Mouse (Mus musculus): Measurements from ENCODE around the gene Bcl2. TPM values are rescaled to one million over a fixed set of nuclear protein-coding genes. Genes with fewer than 3 reads are reported as not detected.
"Not testable (repeated sequence)": the region's sequence is repeated elsewhere in the genome, so short reads cannot be mapped to it uniquely, and the experiment has no call there.

Gene Bcl2
- polyA plus RNA-seq, 1 experiment from 2014 or later = 19.2 TPM

DNA sequence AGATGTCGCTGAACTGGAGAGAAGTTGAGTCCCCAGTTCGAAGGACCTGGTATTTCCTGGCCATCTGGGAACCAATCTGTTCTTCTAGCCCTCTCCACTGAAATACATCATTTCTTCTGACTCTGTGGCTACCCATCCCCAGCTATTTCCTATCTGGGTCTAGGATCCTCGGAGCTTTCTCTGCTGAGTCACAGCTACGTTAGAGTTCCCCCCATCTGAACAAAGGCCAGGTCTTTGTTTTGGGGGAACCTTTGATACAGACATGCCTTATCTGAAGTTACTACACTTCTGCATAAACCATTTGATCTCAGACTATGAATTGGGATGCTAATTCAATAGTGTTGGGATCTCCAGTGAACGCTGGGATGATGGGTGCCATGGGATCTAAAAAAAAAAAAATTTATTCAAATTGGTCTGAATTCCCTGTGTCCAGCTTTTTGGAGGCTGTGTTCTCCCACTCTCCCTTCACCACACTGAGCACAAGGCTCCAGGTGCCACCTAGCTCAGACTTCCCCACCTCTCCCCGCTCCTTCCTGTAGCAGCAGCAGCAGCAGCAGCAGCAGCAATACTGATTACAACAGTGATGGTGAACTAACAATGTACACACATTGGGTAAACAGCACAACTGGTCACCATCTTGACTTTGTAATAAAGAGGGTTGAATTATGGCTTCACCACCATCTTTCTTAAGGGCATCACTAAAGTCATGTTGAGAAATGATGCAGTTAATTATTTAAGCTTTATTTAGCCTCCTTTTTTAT is 34.7 kb upstream of the Bcl2 start:
- Histone ChIP-seq H3K4me1 (ENCODE audit: control insufficient read depth, insufficient read depth, low read length) (no peaks in the 10 kb centered on the region), H3K4me3 (ENCODE audit: low read depth, low read length) (no peak overlapping the region), H3K27me3 (ENCODE audit: control insufficient read depth, insufficient read depth, low read length) (no peaks in the 10 kb centered on the region), H3K4me2 (replicated peaks; ENCODE audit: low read depth, low read length) (no peak overlapping the region), H3K9ac (replicated peaks; ENCODE audit: low read depth, low read length) (no peak overlapping the region), H3K9me3 (ENCODE audit: control insufficient read depth, low read depth, low read length) (no peaks in the 10 kb centered on the region), H3K27ac (ENCODE audit: low read length) (no peak overlapping the region), H3K36me3 (ENCODE audit: control insufficient read depth, insufficient read depth, low read length) (peaks cover 3% of the 10 kb centered on the region)
- WGBS = 89% methylated on average over 6 of the region's 6 CpGs
- ATAC-seq (ENCODE audit: insufficient number of reproducible peaks, insufficient read depth, low FRiP score, low read depth) = no peak

DNA sequence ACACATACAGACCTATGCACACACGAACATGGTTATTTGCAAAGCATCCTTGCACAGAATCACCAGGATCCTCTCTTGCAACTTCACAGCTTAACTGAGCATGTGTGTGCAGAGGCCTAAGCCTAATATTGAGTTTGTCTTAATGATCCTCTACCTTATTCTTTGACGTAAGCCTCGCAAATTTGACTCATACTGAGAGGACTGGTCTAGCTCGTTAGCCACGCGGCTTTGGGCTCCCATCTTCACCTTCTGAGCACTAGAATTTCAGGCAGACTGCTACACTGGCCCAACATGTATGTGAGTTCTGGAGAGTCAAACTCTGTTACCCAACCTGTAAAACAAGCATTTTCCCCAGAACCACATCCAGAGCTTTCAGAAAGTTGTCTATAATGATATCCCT is 28.9 kb upstream of the Bcl2 start:
- Histone ChIP-seq H3K4me3 (ENCODE audit: low read depth, low read length) (no peak overlapping the region), H3K36me3 (ENCODE audit: control insufficient read depth, insufficient read depth, low read length) (peaks cover 3% of the 10 kb centered on the region), H3K4me2 (replicated peaks; ENCODE audit: low read depth, low read length) (no peak overlapping the region), H3K4me1 (ENCODE audit: control insufficient read depth, insufficient read depth, low read length) (no peaks in the 10 kb centered on the region), H3K9ac (replicated peaks; ENCODE audit: low read depth, low read length) (no peak overlapping the region), H3K9me3 (ENCODE audit: control insufficient read depth, low read depth, low read length) (no peaks in the 10 kb centered on the region), H3K27ac (ENCODE audit: low read length) (no peak overlapping the region), H3K27me3 (ENCODE audit: control insufficient read depth, insufficient read depth, low read length) (no peaks in the 10 kb centered on the region)
- 95% methylated on average over 6 of the region's 6 CpGs for WGBS
- no peak for ATAC-seq (ENCODE audit: insufficient number of reproducible peaks, insufficient read depth, low FRiP score, low read depth)

DNA sequence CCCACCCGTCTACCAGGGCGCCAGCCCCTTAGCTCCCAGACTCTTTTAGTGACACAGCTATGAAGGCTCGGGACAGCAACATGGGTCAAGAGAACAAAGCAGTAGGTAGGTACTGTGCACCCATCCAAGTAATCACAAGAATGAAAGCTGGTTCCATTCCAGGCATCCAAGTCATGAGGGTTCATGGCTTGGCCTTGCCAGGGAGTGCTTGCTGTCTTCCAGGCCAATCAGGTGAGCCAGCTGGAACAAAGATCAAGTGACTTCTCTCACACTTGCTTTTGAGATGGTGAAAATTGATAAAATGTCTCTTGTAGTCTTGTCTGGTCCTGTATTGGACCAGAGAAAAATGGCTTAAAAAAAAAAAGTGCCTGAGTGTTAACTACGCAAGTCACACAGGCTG is 26.7 kb upstream of the Bcl2 start:
- no peak overlapping the region for H3K9ac ChIP-seq (replicated peaks; ENCODE audit: low read depth, low read length)
- no peak overlapping the region for H3K27ac ChIP-seq (ENCODE audit: low read length)
- 93% methylated on average over 4 of the region's 4 CpGs for WGBS
- H3K4me2 ChIP-seq (replicated peaks; ENCODE audit: low read depth, low read length) = no peak overlapping the region
- H3K36me3 ChIP-seq (ENCODE audit: control insufficient read depth, insufficient read depth, low read length) = peaks cover 4% of the 10 kb centered on the region
- ATAC-seq (ENCODE audit: insufficient number of reproducible peaks, insufficient read depth, low FRiP score, low read depth) = no peak
- H3K4me1 ChIP-seq (ENCODE audit: control insufficient read depth, insufficient read depth, low read length) = no peaks in the 10 kb centered on the region
- H3K27me3 ChIP-seq (ENCODE audit: control insufficient read depth, insufficient read depth, low read length) = no peaks in the 10 kb centered on the region
- no peaks in the 10 kb centered on the region for H3K9me3 ChIP-seq (ENCODE audit: control insufficient read depth, low read depth, low read length)
- H3K4me3 ChIP-seq (ENCODE audit: low read depth, low read length) = no peak overlapping the region

DNA sequence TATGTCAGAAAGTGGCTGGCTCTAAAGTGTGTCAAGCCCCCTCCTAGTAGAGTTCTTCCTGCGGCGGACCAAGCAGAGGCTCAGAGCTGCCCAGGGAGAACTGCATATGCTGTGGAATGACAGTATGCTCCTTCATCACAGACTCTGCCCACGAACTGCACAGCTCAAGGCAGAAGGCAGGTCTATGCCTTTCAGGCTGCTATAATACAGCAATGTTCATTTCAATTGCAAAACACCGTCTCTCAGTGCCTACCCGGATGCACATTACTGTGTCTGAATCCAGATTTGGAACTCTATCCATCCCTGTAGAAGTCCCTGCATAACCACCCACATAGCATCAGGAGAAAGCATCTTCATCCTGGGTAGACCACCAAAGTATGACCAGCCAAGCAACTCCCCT is 25.7 kb upstream of the Bcl2 start:
- no peak overlapping the region for H3K9ac ChIP-seq (replicated peaks; ENCODE audit: low read depth, low read length)
- H3K27ac ChIP-seq (ENCODE audit: low read length) = no peak overlapping the region
- no peak overlapping the region for H3K4me3 ChIP-seq (ENCODE audit: low read depth, low read length)
- no peak overlapping the region for H3K4me2 ChIP-seq (replicated peaks; ENCODE audit: low read depth, low read length)
- WGBS = 92% methylated on average over 5 of the region's 5 CpGs
- no peaks in the 10 kb centered on the region for H3K4me1 ChIP-seq (ENCODE audit: control insufficient read depth, insufficient read depth, low read length)
- peaks cover 4% of the 10 kb centered on the region for H3K36me3 ChIP-seq (ENCODE audit: control insufficient read depth, insufficient read depth, low read length)
- no peaks in the 10 kb centered on the region for H3K9me3 ChIP-seq (ENCODE audit: control insufficient read depth, low read depth, low read length)
- no peaks in the 10 kb centered on the region for H3K27me3 ChIP-seq (ENCODE audit: control insufficient read depth, insufficient read depth, low read length)
- ATAC-seq (ENCODE audit: insufficient number of reproducible peaks, insufficient read depth, low FRiP score, low read depth) = no peak

DNA sequence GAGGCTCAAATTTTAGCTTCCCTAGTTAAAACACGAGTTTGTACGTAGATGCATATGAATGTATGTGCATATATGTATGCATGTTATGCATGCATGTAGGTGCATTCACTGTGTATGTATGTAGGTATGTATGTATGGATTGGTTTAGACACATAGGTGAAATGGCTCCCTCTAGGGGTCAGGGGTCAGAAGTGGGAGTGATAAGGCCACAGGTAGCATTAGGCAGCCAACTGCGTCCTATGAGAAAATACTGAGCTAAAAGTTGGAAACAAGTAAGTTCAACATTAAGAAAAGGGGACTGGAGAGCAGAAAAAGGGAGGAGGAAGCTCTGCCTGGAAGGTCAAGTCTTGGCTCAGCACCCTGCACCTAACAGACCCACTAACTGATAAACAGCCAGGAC is 24.0 kb upstream of the Bcl2 start:
- WGBS = 80% methylated on average over 3 of the region's 3 CpGs
- no peak overlapping the region for H3K9ac ChIP-seq (replicated peaks; ENCODE audit: low read depth, low read length)
- peaks cover 7% of the 10 kb centered on the region for H3K36me3 ChIP-seq (ENCODE audit: control insufficient read depth, insufficient read depth, low read length)
- no peak overlapping the region for H3K4me2 ChIP-seq (replicated peaks; ENCODE audit: low read depth, low read length)
- H3K4me1 ChIP-seq (ENCODE audit: control insufficient read depth, insufficient read depth, low read length) = no peaks in the 10 kb centered on the region
- peak; percentile 67; the same call in 1 of the 2 replicates for ATAC-seq (ENCODE audit: insufficient number of reproducible peaks, insufficient read depth, low FRiP score, low read depth)
- H3K9me3 ChIP-seq (ENCODE audit: control insufficient read depth, low read depth, low read length) = no peaks in the 10 kb centered on the region
- H3K27me3 ChIP-seq (ENCODE audit: control insufficient read depth, insufficient read depth, low read length) = no peaks in the 10 kb centered on the region
- H3K27ac ChIP-seq (ENCODE audit: low read length) = no peak overlapping the region
- H3K4me3 ChIP-seq (ENCODE audit: low read depth, low read length) = no peak overlapping the region

DNA sequence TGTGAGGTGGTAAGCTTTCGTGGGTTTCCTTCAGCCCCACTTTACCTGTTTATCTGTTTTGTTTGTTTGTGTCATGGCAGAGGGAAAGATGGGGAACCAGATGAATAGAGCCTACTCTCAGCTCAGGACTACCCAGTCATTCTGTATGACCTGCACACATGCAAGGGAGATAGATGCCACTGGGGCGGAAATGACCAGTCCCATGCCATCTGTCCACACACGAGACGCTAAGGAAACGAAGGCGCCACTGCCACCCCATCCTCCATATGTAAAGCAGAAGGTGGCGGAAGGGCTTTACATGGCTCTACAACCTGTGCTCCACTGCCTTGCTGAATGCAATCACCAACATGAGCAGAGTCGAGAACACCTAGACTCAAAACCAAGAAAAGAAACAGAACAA is 22.1 kb upstream of the Bcl2 start:
- no peak overlapping the region for H3K4me3 ChIP-seq (ENCODE audit: low read depth, low read length)
- H3K27ac ChIP-seq (ENCODE audit: low read length) = no peak overlapping the region
- H3K9ac ChIP-seq (replicated peaks; ENCODE audit: low read depth, low read length) = no peak overlapping the region
- H3K9me3 ChIP-seq (ENCODE audit: control insufficient read depth, low read depth, low read length) = no peaks in the 10 kb centered on the region
- no peaks in the 10 kb centered on the region for H3K27me3 ChIP-seq (ENCODE audit: control insufficient read depth, insufficient read depth, low read length)
- no peaks in the 10 kb centered on the region for H3K4me1 ChIP-seq (ENCODE audit: control insufficient read depth, insufficient read depth, low read length)
- 87% methylated on average over 8 of the region's 8 CpGs for WGBS
- ATAC-seq (ENCODE audit: insufficient number of reproducible peaks, insufficient read depth, low FRiP score, low read depth) = no peak
- H3K4me2 ChIP-seq (replicated peaks; ENCODE audit: low read depth, low read length) = no peak overlapping the region
- peaks cover 7% of the 10 kb centered on the region for H3K36me3 ChIP-seq (ENCODE audit: control insufficient read depth, insufficient read depth, low read length)

DNA sequence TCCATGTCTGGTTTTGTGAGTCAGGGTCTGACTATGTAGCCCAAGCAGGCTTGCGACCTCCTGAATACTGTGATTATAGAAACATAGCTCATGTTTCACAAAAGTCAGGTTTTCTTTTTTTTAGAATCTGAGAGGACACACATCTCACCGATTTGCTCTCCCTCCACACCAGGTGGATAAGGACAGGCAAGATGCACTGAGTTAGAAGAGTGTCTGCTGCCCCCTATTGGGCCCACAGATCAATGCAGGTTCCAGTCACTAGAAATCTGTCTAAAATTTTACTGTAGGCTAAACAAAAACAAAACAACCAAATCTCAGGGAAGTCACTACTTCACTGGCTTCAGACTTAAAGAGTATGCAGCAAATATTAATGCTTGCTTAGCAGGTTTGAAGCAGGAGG is 21.5 kb upstream of the Bcl2 start:
- no peaks in the 10 kb centered on the region for H3K9me3 ChIP-seq (ENCODE audit: control insufficient read depth, low read depth, low read length)
- no peak overlapping the region for H3K4me3 ChIP-seq (ENCODE audit: low read depth, low read length)
- ATAC-seq (ENCODE audit: insufficient number of reproducible peaks, insufficient read depth, low FRiP score, low read depth) = no peak
- H3K27me3 ChIP-seq (ENCODE audit: control insufficient read depth, insufficient read depth, low read length) = no peaks in the 10 kb centered on the region
- no peak overlapping the region for H3K27ac ChIP-seq (ENCODE audit: low read length)
- no peak overlapping the region for H3K4me2 ChIP-seq (replicated peaks; ENCODE audit: low read depth, low read length)
- peaks cover 7% of the 10 kb centered on the region for H3K36me3 ChIP-seq (ENCODE audit: control insufficient read depth, insufficient read depth, low read length)
- H3K9ac ChIP-seq (replicated peaks; ENCODE audit: low read depth, low read length) = no peak overlapping the region
- H3K4me1 ChIP-seq (ENCODE audit: control insufficient read depth, insufficient read depth, low read length) = no peaks in the 10 kb centered on the region
- 49% methylated on average over 2 of the region's 2 CpGs for WGBS

DNA sequence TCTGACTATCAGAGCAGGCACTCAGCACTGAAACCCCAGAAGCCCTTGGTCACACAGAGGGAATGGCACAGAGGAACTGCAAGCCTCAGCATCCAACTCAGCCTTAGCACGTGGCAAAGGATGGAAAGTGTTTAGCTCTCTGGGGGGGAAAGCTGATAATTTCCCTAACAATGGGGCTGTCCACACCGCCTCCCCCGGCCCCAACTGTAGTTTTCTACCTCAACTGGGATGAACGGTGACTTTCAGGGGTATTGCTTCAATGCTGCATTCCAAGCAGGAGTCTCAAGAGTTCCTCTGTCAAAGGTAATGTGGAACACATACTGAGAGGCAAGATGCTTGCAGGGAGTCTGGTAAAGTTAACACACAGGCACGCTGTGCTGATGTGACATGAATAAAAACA is 8.0 kb upstream of the Bcl2 start:
- no peak overlapping the region for H3K27ac ChIP-seq (ENCODE audit: low read length)
- no peak for ATAC-seq (ENCODE audit: insufficient number of reproducible peaks, insufficient read depth, low FRiP score, low read depth)
- H3K36me3 ChIP-seq (ENCODE audit: control insufficient read depth, insufficient read depth, low read length) = no peaks in the 10 kb centered on the region
- no peak overlapping the region for H3K4me2 ChIP-seq (replicated peaks; ENCODE audit: low read depth, low read length)
- no peak overlapping the region for H3K4me3 ChIP-seq (ENCODE audit: low read depth, low read length)
- no peaks in the 10 kb centered on the region for H3K4me1 ChIP-seq (ENCODE audit: control insufficient read depth, insufficient read depth, low read length)
- no peak overlapping the region for H3K9ac ChIP-seq (replicated peaks; ENCODE audit: low read depth, low read length)
- WGBS = 58% methylated on average over 5 of the region's 5 CpGs
- H3K9me3 ChIP-seq (ENCODE audit: control insufficient read depth, low read depth, low read length) = no peaks in the 10 kb centered on the region
- H3K27me3 ChIP-seq (ENCODE audit: control insufficient read depth, insufficient read depth, low read length) = no peaks in the 10 kb centered on the region

DNA sequence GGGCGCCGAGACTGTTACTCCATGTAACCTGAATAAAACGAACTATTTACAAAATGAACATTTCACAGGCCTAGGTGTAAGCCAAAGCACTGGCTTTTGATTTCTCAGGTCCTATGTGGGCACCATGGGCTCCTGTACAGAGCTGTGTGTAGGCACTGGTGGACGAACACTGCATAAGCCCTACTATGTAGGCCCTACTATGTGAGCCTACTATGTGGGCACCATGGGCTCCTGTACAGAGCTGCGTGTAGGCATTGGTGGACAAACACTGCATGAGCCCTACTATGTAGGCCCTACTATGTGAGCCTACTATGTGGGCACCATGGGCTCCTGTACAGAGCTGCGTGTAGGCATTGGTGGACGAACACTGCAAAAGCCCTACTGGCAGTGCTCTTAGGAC is 3.7 kb upstream of the Bcl2 start:
- WGBS = 73% methylated on average over 7 of the region's 7 CpGs
- ATAC-seq (ENCODE audit: insufficient number of reproducible peaks, insufficient read depth, low FRiP score, low read depth) = not testable (repeated sequence)

More for the DNA sequence above, 3.7 kb upstream of the Bcl2 start:
- H3K4me2 ChIP-seq (replicated peaks; ENCODE audit: low read depth, low read length); H3K27me3 ChIP-seq (ENCODE audit: control insufficient read depth, insufficient read depth, low read length); H3K27ac ChIP-seq (ENCODE audit: low read length); H3K9ac ChIP-seq (replicated peaks; ENCODE audit: low read depth, low read length); H3K9me3 ChIP-seq (ENCODE audit: control insufficient read depth, low read depth, low read length); H3K36me3 ChIP-seq (ENCODE audit: control insufficient read depth, insufficient read depth, low read length); H3K4me1 ChIP-seq (ENCODE audit: control insufficient read depth, insufficient read depth, low read length); H3K4me3 ChIP-seq (ENCODE audit: low read depth, low read length): not testable (repeated sequence)

Data from stomach, embryonic 14.5 days (tissue).